In genomic region chr12:52602471-52602870, GRCm38 (mm10) we compare ENCODE assay signal across 8 mouse cellular contexts.
DNase-seq lines count a peak whose midpoint lies in the region; ATAC-seq and TF ChIP-seq lines count a peak whose summit lies in the region.

No protein-coding gene starts in this region.

- peaks cover 14% of the 10 kb centered on the region for H3K4me1 ChIP-seq in hindbrain, embryonic 13.5 days (replicated peaks)
- peaks cover 3 to 8% of the 10 kb centered on the region in 2 experiments; a peak in 3 of 4 replicates for H3K4me1 ChIP-seq in liver, embryonic 14.5 days (replicated peaks; ENCODE audit: control insufficient read depth in 2 of 2, insufficient read depth in 2 of 2, low read length in 1 of 2)

- H3K4me2 ChIP-seq in hindbrain, embryonic 13.5 days = peak overlapping the region; percentile 67
- peak overlapping the region; percentile 96 for H3K4me2 ChIP-seq in liver, embryonic 14.5 days (ENCODE audit: low read depth)

- no peaks in the 10 kb centered on the region for H3K9me3 ChIP-seq in hindbrain, embryonic 13.5 days
- no peaks in the 10 kb centered on the region for H3K9me3 ChIP-seq in liver, embryonic 14.5 days (ENCODE audit: control insufficient read depth, low read length)

- no peaks in the 10 kb centered on the region for H3K36me3 ChIP-seq in hindbrain, embryonic 13.5 days
- H3K36me3 ChIP-seq in liver, embryonic 14.5 days (replicated peaks; ENCODE audit: control insufficient read depth, insufficient read depth, low read depth) = no peaks in the 10 kb centered on the region

- peak overlapping the region; percentile 85 for H3K4me3 ChIP-seq in gastrocnemius, adult 2 months
- peak overlapping the region; percentile 90 for H3K4me3 ChIP-seq in hindbrain, embryonic 13.5 days
- H3K4me3 ChIP-seq in liver, embryonic 14.5 days (ENCODE audit: insufficient read depth in 1 of 2, low read depth in 2 of 2, low read length in 2 of 2) = peak overlapping the region; percentile 74 to 98; a peak in 2 of 4 replicates

- 36% methylated on average over 2 of the region's 2 CpGs for WGBS in hindbrain, embryonic 13.5 days
- 28% methylated on average over 2 of the region's 2 CpGs for WGBS in liver, embryonic 14.5 days (ENCODE audit: insufficient replicate concordance)

- TF ChIP-seq CTCF in gastrocnemius, adult 2 months (IDR thresholded peaks at IDR 0.05) = no peak
- TF ChIP-seq CTCF in liver, embryonic 14.5 days (IDR thresholded peaks at IDR 0.05; ENCODE audit: low read depth) = no peak

- H3K9ac ChIP-seq in hindbrain, embryonic 13.5 days = peak overlapping the region; percentile 83
- H3K9ac ChIP-seq in liver, embryonic 14.5 days (replicated peaks) = peak overlapping the region; percentile 86; the same call in 1 of the 2 replicates

- intact Hi-C loops in gastrocnemius, adult 2 months (cut with DNase I) = loop anchor here (10.0 kb wide), 1 partner anchor 292 kb away; no protein-coding TSS in a partner anchor

- H3K27ac ChIP-seq in gastrocnemius, adult 2 months = peak overlapping the region; percentile 100
- 0 out of 2 replicates have a peak overlapping the region, but pooled peaks have one; percentile 55 for H3K27ac ChIP-seq in hindbrain, embryonic 13.5 days
- H3K27ac ChIP-seq in liver, embryonic 14.5 days = no peak overlapping the region

- TF ChIP-seq EP300 in liver, embryonic 14.5 days (IDR thresholded peaks at IDR 0.05; ENCODE audit: low read depth) = no peak

- ATAC-seq in hindbrain, embryonic 13.5 days (ENCODE audit: low FRiP score) = no peak
- ATAC-seq in liver, embryonic 14.5 days (ENCODE audit: insufficient read depth) = no peak

- no peak for DNase-seq in gastrocnemius, adult 2 months
- DNase-seq in gastrocnemius, adult 8-10 months (ENCODE audit: low spot score in 2 of 2) = no peak
- peak; percentile 25 for DNase-seq in brain, adult 2 months (ENCODE audit: low read depth, low spot score)
- no peak for DNase-seq in liver, embryonic 14.5 days (ENCODE audit: low read depth in 3 of 3, low spot score in 3 of 3)
- DNase-seq in frontal cortex, postnatal 14 days (ENCODE audit: low spot score in 2 of 2) = no peak
- DNase-seq in gastrocnemius, postnatal 10 days = no peak
- DNase-seq in left cerebral cortex, adult 8-10 months (ENCODE audit: low spot score in 2 of 2) = no peak

- no peaks in the 10 kb centered on the region for H3K27me3 ChIP-seq in hindbrain, embryonic 13.5 days
- H3K27me3 ChIP-seq in liver, embryonic 14.5 days (ENCODE audit: control insufficient read depth, insufficient read depth, low read length) = no peaks in the 10 kb centered on the region
